Mouse (Mus musculus): ENCODE results near the gene Slc27a5. TPM values are rescaled to one million over a fixed set of nuclear protein-coding genes. Genes with fewer than 3 reads are reported as not detected.
A peak's percentile ranks its signal among the peaks of the same experiment; 100 is the strongest.

Gene Slc27a5
- polyA plus RNA-seq, 1 experiment from 2014 or later: 0.38 TPM

- Histone ChIP-seq H3K4me3 (ENCODE audit: low read length) (peak within 1 kb of the TSS; percentile 77), H3K9ac (ENCODE audit: low read depth, low read length) (peak within 1 kb of the TSS; percentile 96), H3K27ac (ENCODE audit: low read depth, low read length) (peak within 1 kb of the TSS; percentile 100), H3K36me3 (ENCODE audit: control insufficient read depth, insufficient read depth, low read length) (peaks cover 16% of the 10 kb centered on the region), H3K9me3 (ENCODE audit: control insufficient read depth, low read length) (no peaks in the 10 kb centered on the region), H3K4me1 (ENCODE audit: control insufficient read depth, insufficient read depth, low read depth, low read length) (peaks cover 33% of the 10 kb centered on the region), H3K4me2 (ENCODE audit: low read length) (peak within 1 kb of the TSS; percentile 92), H3K27me3 (replicated peaks; ENCODE audit: control insufficient read depth, insufficient read depth, low read length) (peaks cover 6% of the 10 kb centered on the region)
- WGBS: under 1% methylated on average over 47 of the region's 65 CpGs
- ATAC-seq: peak; percentile 90
Measured at GRCm38 (mm10) chr7:13037901-13038555, 40.0 kb upstream of the Slc27a5 start, which contains the start of gene Ube2m. Ube2m (minus strand) TSS chr7:13038275.

- Histone ChIP-seq H3K4me2 (ENCODE audit: low read length) (peak overlapping the region; percentile 92), H3K9me3 (ENCODE audit: control insufficient read depth, low read length) (no peaks in the 10 kb centered on the region), H3K36me3 (ENCODE audit: control insufficient read depth, insufficient read depth, low read length) (peaks cover 21% of the 10 kb centered on the region), H3K27ac (ENCODE audit: low read depth, low read length) (peak overlapping the region; percentile 100), H3K27me3 (replicated peaks; ENCODE audit: control insufficient read depth, insufficient read depth, low read length) (peaks cover 2% of the 10 kb centered on the region; the same call in 1 of the 2 replicates), H3K4me3 (ENCODE audit: low read length) (peak overlapping the region; percentile 77), H3K4me1 (ENCODE audit: control insufficient read depth, insufficient read depth, low read depth, low read length) (peaks cover 33% of the 10 kb centered on the region), H3K9ac (ENCODE audit: low read depth, low read length) (peak overlapping the region; percentile 96)
- WGBS: 0% methylated on average over 28 of the region's 33 CpGs
- ATAC-seq: no peak
Measured at GRCm38 (mm10) chr7:13037366-13037765, 39.4 kb upstream of the Slc27a5 start.

GRCm38 (mm10) chr7:13036806-13037205 lies 38.8 kb upstream of the Slc27a5 start:
- Histone ChIP-seq H3K36me3 (ENCODE audit: control insufficient read depth, insufficient read depth, low read length) (peaks cover 27% of the 10 kb centered on the region), H3K4me1 (ENCODE audit: control insufficient read depth, insufficient read depth, low read depth, low read length) (peaks cover 33% of the 10 kb centered on the region), H3K4me3 (ENCODE audit: low read length) (peak overlapping the region; percentile 77), H3K9me3 (ENCODE audit: control insufficient read depth, low read length) (no peaks in the 10 kb centered on the region), H3K27me3 (replicated peaks; ENCODE audit: control insufficient read depth, insufficient read depth, low read length) (no peaks in the 10 kb centered on the region; the same call in 1 of the 2 replicates), H3K4me2 (ENCODE audit: low read length) (peak overlapping the region; percentile 92), H3K27ac (ENCODE audit: low read depth, low read length) (peak overlapping the region; percentile 100; the same call in 1 of the 2 replicates), H3K9ac (ENCODE audit: low read depth, low read length) (peak overlapping the region; percentile 96)
- ATAC-seq: no peak
- 49% methylated on average over 4 of the region's 4 CpGs for WGBS

GRCm38 (mm10) chr7:13035211-13035855 lies 37.3 kb upstream of the Slc27a5 start:
- H3K4me2 ChIP-seq (ENCODE audit: low read length): peak overlapping the region; percentile 95
- peak overlapping the region; percentile 81; the same call in 1 of the 2 replicates for H3K9ac ChIP-seq (ENCODE audit: low read depth, low read length)
- 83% methylated on average over 17 of the region's 17 CpGs for WGBS
- H3K27me3 ChIP-seq (replicated peaks; ENCODE audit: control insufficient read depth, insufficient read depth, low read length): no peaks in the 10 kb centered on the region
- no peaks in the 10 kb centered on the region for H3K9me3 ChIP-seq (ENCODE audit: control insufficient read depth, low read length)
- ATAC-seq: no peak
- H3K4me1 ChIP-seq (ENCODE audit: control insufficient read depth, insufficient read depth, low read depth, low read length): peaks cover 33% of the 10 kb centered on the region
- H3K36me3 ChIP-seq (ENCODE audit: control insufficient read depth, insufficient read depth, low read length): peaks cover 40% of the 10 kb centered on the region
- peak overlapping the region; percentile 72 for H3K27ac ChIP-seq (ENCODE audit: low read depth, low read length)
- H3K4me3 ChIP-seq (ENCODE audit: low read length): no peak overlapping the region

GRCm38 (mm10) chr7:13034148-13034977 lies 36.4 kb upstream of the Slc27a5 start, which contains the start of gene Chmp2a:
Chmp2a (minus strand) TSS chr7:13034807.
- peak within 1 kb of the TSS; percentile 95 for H3K27ac ChIP-seq (ENCODE audit: low read depth, low read length)
- peak within 1 kb of the TSS; percentile 81 for H3K9ac ChIP-seq (ENCODE audit: low read depth, low read length)
- H3K9me3 ChIP-seq (ENCODE audit: control insufficient read depth, low read length): no peaks in the 10 kb centered on the region
- H3K36me3 ChIP-seq (ENCODE audit: control insufficient read depth, insufficient read depth, low read length): peaks cover 49% of the 10 kb centered on the region
- 2% methylated on average over 42 of the region's 45 CpGs for WGBS
- peaks cover 33% of the 10 kb centered on the region for H3K4me1 ChIP-seq (ENCODE audit: control insufficient read depth, insufficient read depth, low read depth, low read length)
- H3K4me2 ChIP-seq (ENCODE audit: low read length): peak within 1 kb of the TSS; percentile 95
- H3K4me3 ChIP-seq (ENCODE audit: low read length): peak within 1 kb of the TSS; percentile 66
- ATAC-seq: peak; percentile 83
- H3K27me3 ChIP-seq (replicated peaks; ENCODE audit: control insufficient read depth, insufficient read depth, low read length): no peaks in the 10 kb centered on the region

GRCm38 (mm10) chr7:13033451-13034147 lies 35.6 kb upstream of the Slc27a5 start:
- peak overlapping the region; percentile 95 for H3K27ac ChIP-seq (ENCODE audit: low read depth, low read length)
- H3K9ac ChIP-seq (ENCODE audit: low read depth, low read length): peak overlapping the region; percentile 81
- no peaks in the 10 kb centered on the region for H3K27me3 ChIP-seq (replicated peaks; ENCODE audit: control insufficient read depth, insufficient read depth, low read length)
- peaks cover 29% of the 10 kb centered on the region for H3K4me1 ChIP-seq (ENCODE audit: control insufficient read depth, insufficient read depth, low read depth, low read length)
- peak overlapping the region; percentile 95 for H3K4me2 ChIP-seq (ENCODE audit: low read length)
- 50% methylated on average over 13 of the region's 13 CpGs for WGBS
- peak overlapping the region; percentile 66 for H3K4me3 ChIP-seq (ENCODE audit: low read length)
- H3K9me3 ChIP-seq (ENCODE audit: control insufficient read depth, low read length): no peaks in the 10 kb centered on the region
- peaks cover 57% of the 10 kb centered on the region for H3K36me3 ChIP-seq (ENCODE audit: control insufficient read depth, insufficient read depth, low read length)
- no peak for ATAC-seq

- Histone ChIP-seq H3K27ac (ENCODE audit: low read depth, low read length) (no peak overlapping the region), H3K36me3 (ENCODE audit: control insufficient read depth, insufficient read depth, low read length) (peaks cover 64% of the 10 kb centered on the region), H3K9ac (ENCODE audit: low read depth, low read length) (no peak overlapping the region), H3K27me3 (replicated peaks; ENCODE audit: control insufficient read depth, insufficient read depth, low read length) (no peaks in the 10 kb centered on the region), H3K9me3 (ENCODE audit: control insufficient read depth, low read length) (no peaks in the 10 kb centered on the region), H3K4me2 (ENCODE audit: low read length) (no peak overlapping the region), H3K4me3 (ENCODE audit: low read length) (no peak overlapping the region), H3K4me1 (ENCODE audit: control insufficient read depth, insufficient read depth, low read depth, low read length) (peaks cover 29% of the 10 kb centered on the region)
- ATAC-seq: no peak
- WGBS: 93% methylated on average over 7 of the region's 7 CpGs
Measured at GRCm38 (mm10) chr7:13032541-13032940, 34.5 kb upstream of the Slc27a5 start.

DNA sequence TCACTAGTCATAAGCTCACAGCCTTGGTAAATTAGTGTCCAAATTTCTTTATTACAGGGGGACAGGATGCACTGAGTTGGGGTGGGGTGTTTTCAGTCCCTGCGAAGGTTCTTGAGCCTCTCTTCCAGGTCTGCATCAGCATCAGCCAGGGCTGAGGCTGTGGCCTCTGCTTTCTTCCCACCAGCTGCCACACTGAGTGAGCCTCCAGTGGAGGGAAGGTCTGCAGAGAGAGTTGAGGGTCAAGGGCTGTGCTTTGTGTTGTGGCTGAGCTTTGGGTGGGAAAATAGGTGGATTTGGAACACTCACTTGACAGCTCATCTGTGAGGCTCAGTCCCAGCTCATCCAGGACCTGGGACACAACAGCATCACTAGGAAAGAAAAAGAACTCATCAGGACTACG lies 34.0 kb upstream of the Slc27a5 start:
- 86% methylated on average over 2 of the region's 2 CpGs for WGBS
- Histone ChIP-seq H3K4me3 (ENCODE audit: low read length) (no peak overlapping the region), H3K36me3 (ENCODE audit: control insufficient read depth, insufficient read depth, low read length) (peaks cover 70% of the 10 kb centered on the region), H3K27ac (ENCODE audit: low read depth, low read length) (no peak overlapping the region), H3K9me3 (ENCODE audit: control insufficient read depth, low read length) (no peaks in the 10 kb centered on the region), H3K27me3 (replicated peaks; ENCODE audit: control insufficient read depth, insufficient read depth, low read length) (no peaks in the 10 kb centered on the region), H3K4me1 (ENCODE audit: control insufficient read depth, insufficient read depth, low read depth, low read length) (peaks cover 30% of the 10 kb centered on the region), H3K9ac (ENCODE audit: low read depth, low read length) (no peak overlapping the region), H3K4me2 (ENCODE audit: low read length) (no peak overlapping the region)
- no peak for ATAC-seq
